Mouse (Mus musculus): ENCODE data around the gene Calb2. TPM values are rescaled to one million over a fixed set of nuclear protein-coding genes. Genes with fewer than 3 reads are reported as not detected.

Calb2 gene
- polyA plus RNA-seq, 2 experiments: 2.2 to 4.5 TPM

DNA sequence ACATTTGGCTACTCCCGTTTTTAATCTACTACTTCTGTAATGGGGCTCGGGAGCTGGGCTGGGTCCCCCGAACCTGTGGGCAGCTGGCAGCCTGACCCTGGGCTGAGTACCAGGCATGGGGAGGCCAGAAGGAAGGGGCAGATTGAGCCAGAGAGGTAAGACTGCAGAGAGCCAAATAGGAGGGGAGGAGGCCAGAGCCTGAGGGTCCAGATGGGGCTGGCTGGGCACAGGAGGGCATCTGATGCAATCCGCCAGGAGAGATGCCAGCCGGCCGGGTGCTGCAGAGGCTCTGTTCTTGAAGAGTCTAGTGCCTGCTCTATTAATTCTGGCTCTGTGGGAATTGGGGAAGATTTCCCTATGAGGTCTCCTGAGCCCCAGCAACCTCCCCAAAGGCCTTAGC lies 6.0 kb downstream of the Calb2 start:
- ATAC-seq (ENCODE audit: low FRiP score, low read depth): no peak
- 79% methylated on average over 6 of the region's 6 CpGs for WGBS
- Histone ChIP-seq H3K4me2 (replicated peaks; ENCODE audit: low read depth, low read length, severe bottlenecking) (no peak overlapping the region), H3K27me3 (ENCODE audit: control insufficient read depth, insufficient read depth, low read length) (peaks cover under 1% of the 10 kb centered on the region; the same call in 1 of the 2 replicates), H3K4me1 (ENCODE audit: control insufficient read depth, insufficient read depth, low read length) (no peaks in the 10 kb centered on the region), H3K4me3 (replicated peaks; ENCODE audit: low read length) (no peak overlapping the region), H3K27ac (replicated peaks; ENCODE audit: low read depth, low read length) (no peak overlapping the region), H3K36me3 (ENCODE audit: control insufficient read depth, insufficient read depth, low read length) (no peaks in the 10 kb centered on the region), H3K9me3 (ENCODE audit: control insufficient read depth, low read length) (no peaks in the 10 kb centered on the region), H3K9ac (ENCODE audit: low read depth, low read length, severe bottlenecking) (no peak overlapping the region)
- no peak for TF ChIP-seq POLR2A (IDR thresholded peaks at IDR 0.05; ENCODE audit: borderline replicate concordance, extremely low read depth, insufficient read depth, insufficient read length)
- no peak for DNase-seq (ENCODE audit: low spot score)

DNA sequence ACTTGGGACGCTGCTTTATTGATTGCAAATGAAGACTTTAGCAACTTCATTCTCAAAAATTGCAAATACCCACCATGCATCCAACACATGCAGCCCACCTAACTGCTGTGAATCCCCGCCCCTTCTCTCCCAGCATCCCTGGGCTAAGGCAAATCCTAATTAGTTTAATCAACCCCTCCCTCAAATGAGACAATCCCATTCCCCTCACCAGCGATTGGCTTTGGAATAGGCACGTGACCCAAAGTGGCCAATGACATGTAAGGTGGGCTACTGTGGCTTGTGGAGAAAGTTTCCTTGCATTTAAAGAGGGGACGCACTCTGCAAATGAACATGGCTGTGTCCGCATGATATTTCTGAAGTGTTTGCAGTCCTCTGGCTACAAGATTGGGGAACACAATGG lies 15.1 kb downstream of the Calb2 start:
- Histone ChIP-seq H3K9me3 (ENCODE audit: control insufficient read depth, low read length) (no peaks in the 10 kb centered on the region), H3K27ac (replicated peaks; ENCODE audit: low read depth, low read length) (no peak overlapping the region), H3K36me3 (ENCODE audit: control insufficient read depth, insufficient read depth, low read length) (no peaks in the 10 kb centered on the region), H3K4me2 (replicated peaks; ENCODE audit: low read depth, low read length, severe bottlenecking) (no peak overlapping the region), H3K4me1 (ENCODE audit: control insufficient read depth, insufficient read depth, low read length) (no peaks in the 10 kb centered on the region), H3K27me3 (ENCODE audit: control insufficient read depth, insufficient read depth, low read length) (no peaks in the 10 kb centered on the region), H3K4me3 (replicated peaks; ENCODE audit: low read length) (no peak overlapping the region), H3K9ac (ENCODE audit: low read depth, low read length, severe bottlenecking) (no peak overlapping the region)
- ATAC-seq (ENCODE audit: low FRiP score, low read depth): no peak
- no peak for TF ChIP-seq POLR2A (IDR thresholded peaks at IDR 0.05; ENCODE audit: borderline replicate concordance, extremely low read depth, insufficient read depth, insufficient read length)
- WGBS: 72% methylated on average over 6 of the region's 6 CpGs
- no peak for DNase-seq (ENCODE audit: low spot score)

DNA sequence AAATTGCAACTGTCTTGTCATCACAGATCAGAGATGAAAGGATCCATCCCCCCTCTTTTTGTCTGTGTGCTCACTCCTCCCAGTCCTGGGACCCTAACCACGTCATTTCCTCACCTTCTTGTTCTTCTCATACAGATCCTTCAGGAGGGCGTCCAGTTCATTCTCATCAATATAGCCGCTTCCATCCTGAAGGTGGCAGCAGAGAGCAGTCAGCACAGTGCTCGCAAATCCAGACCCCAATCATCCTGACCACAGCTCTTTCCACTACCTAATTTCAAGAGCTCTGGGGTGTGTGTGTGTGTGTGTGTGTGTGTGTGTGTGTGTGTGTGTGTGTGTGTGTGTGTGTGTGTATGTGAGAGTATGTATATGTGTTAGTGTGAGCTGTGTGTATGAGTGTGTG lies 22.5 kb downstream of the Calb2 start:
- Histone ChIP-seq H3K4me1 (ENCODE audit: control insufficient read depth, insufficient read depth, low read length) (no peaks in the 10 kb centered on the region), H3K9ac (ENCODE audit: low read depth, low read length, severe bottlenecking) (no peak overlapping the region), H3K4me2 (replicated peaks; ENCODE audit: low read depth, low read length, severe bottlenecking) (no peak overlapping the region), H3K36me3 (ENCODE audit: control insufficient read depth, insufficient read depth, low read length) (no peaks in the 10 kb centered on the region), H3K27me3 (ENCODE audit: control insufficient read depth, insufficient read depth, low read length) (no peaks in the 10 kb centered on the region), H3K27ac (replicated peaks; ENCODE audit: low read depth, low read length) (no peak overlapping the region), H3K9me3 (ENCODE audit: control insufficient read depth, low read length) (no peaks in the 10 kb centered on the region), H3K4me3 (replicated peaks; ENCODE audit: low read length) (no peak overlapping the region)
- no peak for ATAC-seq (ENCODE audit: low FRiP score, low read depth)
- 1% methylated on average over 4 of the region's 4 CpGs for WGBS
- DNase-seq (ENCODE audit: low spot score): peak; percentile 61
- TF ChIP-seq POLR2A (IDR thresholded peaks at IDR 0.05; ENCODE audit: borderline replicate concordance, extremely low read depth, insufficient read depth, insufficient read length): no peak

- no peaks in the 10 kb centered on the region for H3K36me3 ChIP-seq (ENCODE audit: control insufficient read depth, insufficient read depth, low read length)
- no peak overlapping the region for H3K4me3 ChIP-seq (replicated peaks; ENCODE audit: low read length)
- H3K4me1 ChIP-seq (ENCODE audit: control insufficient read depth, insufficient read depth, low read length): no peaks in the 10 kb centered on the region
- H3K27me3 ChIP-seq (ENCODE audit: control insufficient read depth, insufficient read depth, low read length): no peaks in the 10 kb centered on the region
- H3K27ac ChIP-seq (replicated peaks; ENCODE audit: low read depth, low read length): no peak overlapping the region
- DNase-seq (ENCODE audit: low spot score) (no peak), ATAC-seq (ENCODE audit: low FRiP score, low read depth) (no peak)
- H3K9me3 ChIP-seq (ENCODE audit: control insufficient read depth, low read length): no peaks in the 10 kb centered on the region
- 67% methylated on average over 4 of the region's 4 CpGs for WGBS
- TF ChIP-seq POLR2A (IDR thresholded peaks at IDR 0.05; ENCODE audit: borderline replicate concordance, extremely low read depth, insufficient read depth, insufficient read length): no peak
- H3K9ac ChIP-seq (ENCODE audit: low read depth, low read length, severe bottlenecking): no peak overlapping the region
- no peak overlapping the region for H3K4me2 ChIP-seq (replicated peaks; ENCODE audit: low read depth, low read length, severe bottlenecking)
These were observed 27.2 kb downstream of the Calb2 start for GRCm38 (mm10) chr8:110140770-110141169.

- H3K4me2 ChIP-seq (replicated peaks; ENCODE audit: low read depth, low read length, severe bottlenecking): no peak overlapping the region
- H3K27me3 ChIP-seq (ENCODE audit: control insufficient read depth, insufficient read depth, low read length): no peaks in the 10 kb centered on the region
- H3K4me1 ChIP-seq (ENCODE audit: control insufficient read depth, insufficient read depth, low read length): no peaks in the 10 kb centered on the region
- ATAC-seq (ENCODE audit: low FRiP score, low read depth) (no peak), DNase-seq (ENCODE audit: low spot score) (no peak)
- H3K27ac ChIP-seq (replicated peaks; ENCODE audit: low read depth, low read length): no peak overlapping the region
- no peak overlapping the region for H3K9ac ChIP-seq (ENCODE audit: low read depth, low read length, severe bottlenecking)
- H3K9me3 ChIP-seq (ENCODE audit: control insufficient read depth, low read length): no peaks in the 10 kb centered on the region
- H3K4me3 ChIP-seq (replicated peaks; ENCODE audit: low read length): no peak overlapping the region
- TF ChIP-seq POLR2A (IDR thresholded peaks at IDR 0.05; ENCODE audit: borderline replicate concordance, extremely low read depth, insufficient read depth, insufficient read length): no peak
- 88% methylated on average over 3 of the region's 3 CpGs for WGBS
- no peaks in the 10 kb centered on the region for H3K36me3 ChIP-seq (ENCODE audit: control insufficient read depth, insufficient read depth, low read length)
These were observed 27.9 kb downstream of the Calb2 start for GRCm38 (mm10) chr8:110140156-110140555.

DNA sequence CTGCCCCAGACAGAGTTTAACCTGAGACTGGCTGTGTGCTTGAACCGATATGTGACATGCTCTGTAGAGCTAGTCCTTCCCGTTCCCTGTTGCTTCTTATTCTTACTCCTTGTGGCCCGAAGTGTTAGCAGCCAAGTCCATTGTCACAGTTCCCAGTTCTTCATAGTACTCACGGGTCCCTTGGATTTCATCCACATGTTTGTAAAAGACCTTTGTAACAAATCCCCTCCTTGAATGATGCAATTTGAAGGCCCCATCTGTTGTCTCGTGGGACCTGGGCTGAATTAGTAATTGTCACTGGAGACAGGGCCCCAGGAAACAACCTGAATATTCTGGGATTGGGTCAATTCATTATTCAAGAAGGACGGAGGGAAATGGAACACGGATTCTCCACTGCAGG lies 32.5 kb downstream of the Calb2 start:
- no peaks in the 10 kb centered on the region for H3K9me3 ChIP-seq (ENCODE audit: control insufficient read depth, low read length)
- H3K36me3 ChIP-seq (ENCODE audit: control insufficient read depth, insufficient read depth, low read length): no peaks in the 10 kb centered on the region
- H3K4me3 ChIP-seq (replicated peaks; ENCODE audit: low read length): no peak overlapping the region
- H3K4me2 ChIP-seq (replicated peaks; ENCODE audit: low read depth, low read length, severe bottlenecking): no peak overlapping the region
- WGBS: 76% methylated on average over 7 of the region's 7 CpGs
- no peak for TF ChIP-seq POLR2A (IDR thresholded peaks at IDR 0.05; ENCODE audit: borderline replicate concordance, extremely low read depth, insufficient read depth, insufficient read length)
- no peak overlapping the region for H3K9ac ChIP-seq (ENCODE audit: low read depth, low read length, severe bottlenecking)
- H3K4me1 ChIP-seq (ENCODE audit: control insufficient read depth, insufficient read depth, low read length): no peaks in the 10 kb centered on the region
- no peaks in the 10 kb centered on the region for H3K27me3 ChIP-seq (ENCODE audit: control insufficient read depth, insufficient read depth, low read length)
- DNase-seq (ENCODE audit: low spot score): no peak
- H3K27ac ChIP-seq (replicated peaks; ENCODE audit: low read depth, low read length): no peak overlapping the region
- no peak for ATAC-seq (ENCODE audit: low FRiP score, low read depth)

Measured in limb, embryonic 14.5 days (tissue).